Mouse (Mus musculus) stomach, embryonic 15.5 days (tissue): ENCODE results near the gene Kcnmb2. TPM values are rescaled to one million over a fixed set of nuclear protein-coding genes. Genes with fewer than 3 reads are reported as not detected.

Source experiments
- ATAC-seq: fragments of 200-750 bp; cut with Nextera tagmentation; 2 replicates; pipeline ENCODE4 v1.8.0; 2017; ENCODE audit warnings: low read depth, moderate number of reproducible peaks, moderate TSS enrichment; ENCODE audit not compliant: insufficient read depth, low FRiP score
- H3K27ac ChIP-seq: fragments of 300-500 bp; sonication (generic); 2 replicates; pipeline ENCODE4 v1.5.1; 2015; ENCODE audit warnings: mild to moderate bottlenecking, inconsistent platforms
- H3K27me3 ChIP-seq: fragments of 300-500 bp; sonication (generic); replicated peaks from 2 replicates; pipeline ENCODE4 v1.6.1; 2015; ENCODE audit warnings: inconsistent platforms
- H3K36me3 ChIP-seq: fragments of 300-500 bp; sonication (generic); 2 replicates; pipeline ENCODE4 v1.6.1; 2015; ENCODE audit warnings: inconsistent platforms
- H3K4me1 ChIP-seq: fragments of 300-500 bp; sonication (generic); 2 replicates; pipeline ENCODE4 v1.6.1; 2015; ENCODE audit warnings: inconsistent platforms
- H3K4me2 ChIP-seq: fragments of 300-500 bp; sonication (generic); 2 replicates; pipeline ENCODE4 v1.6.1; 2015; ENCODE audit warnings: mild to moderate bottlenecking, inconsistent platforms
- H3K4me3 ChIP-seq: fragments of 300-500 bp; sonication (generic); replicated peaks from 2 replicates; pipeline ENCODE4 v1.5.1; 2015; ENCODE audit warnings: inconsistent platforms
- H3K9ac ChIP-seq: fragments of 300-500 bp; sonication (generic); 2 replicates; pipeline ENCODE4 v1.6.1; 2015; ENCODE audit warnings: inconsistent platforms
- H3K9me3 ChIP-seq: fragments of 300-500 bp; sonication (generic); 2 replicates; pipeline ENCODE4 v1.6.1; 2016; ENCODE audit warnings: inconsistent platforms
- WGBS: fragments of 180-500 bp; shearing (Covaris S2); methylation state at CpG from one replicate; pipeline ENCODE4 v1.1.7; 2015; 5-methylcytosine and 5-hydroxymethylcytosine counted together
- polyA plus RNA-seq: library from polyadenylated mRNA; unstranded; fragments of >200 nt; fragmentation: Nextera tagmentation; extraction: Ambion mirVana; gene quantifications from 2 replicates; pipeline ENCODE4 v1.2.1, GENCODE M21; 2015

The Kcnmb2 gene
- polyA plus RNA-seq, 1 experiment from 2014 or later, result 1.8 TPM

GRCm38 (mm10) chr3:31941478-31941877 lies 39.2 kb downstream of the Kcnmb2 start:
- no peaks in the 10 kb centered on the region for H3K4me1 ChIP-seq
- H3K27me3 ChIP-seq, result no peaks in the 10 kb centered on the region
- H3K36me3 ChIP-seq, result no peaks in the 10 kb centered on the region
- H3K4me2 ChIP-seq, result no peak overlapping the region
- no peak overlapping the region for H3K4me3 ChIP-seq
- no peak overlapping the region for H3K9ac ChIP-seq
- H3K27ac ChIP-seq, result no peak overlapping the region
- no peaks in the 10 kb centered on the region for H3K9me3 ChIP-seq
- WGBS, result 19% methylated on average over 6 of the region's 6 CpGs
- ATAC-seq, result no peak

DNA sequence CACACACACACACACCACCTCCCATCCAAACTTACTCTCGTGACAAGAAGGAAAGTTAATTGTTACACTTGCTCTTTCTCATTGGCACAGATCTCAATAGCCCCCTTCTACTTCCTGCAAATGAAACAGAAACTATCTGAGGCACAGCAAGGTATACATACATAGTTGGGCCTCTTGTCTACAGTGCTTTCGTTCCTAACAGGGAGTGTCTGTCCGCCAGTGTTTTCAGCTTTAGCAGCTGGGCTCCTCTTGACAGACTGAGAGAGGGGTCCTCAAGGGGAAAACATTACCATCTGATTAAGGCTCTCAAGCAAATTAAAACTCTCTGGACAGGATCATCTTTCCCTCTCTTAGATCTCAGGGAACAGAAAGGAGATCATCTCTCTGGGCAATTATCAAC lies 51.9 kb downstream of the Kcnmb2 start:
- Histone ChIP-seq H3K27me3 (no peaks in the 10 kb centered on the region), H3K4me3 (no peak overlapping the region), H3K9ac (no peak overlapping the region), H3K36me3 (no peaks in the 10 kb centered on the region), H3K27ac (no peak overlapping the region), H3K4me2 (no peak overlapping the region), H3K4me1 (no peaks in the 10 kb centered on the region), H3K9me3 (no peaks in the 10 kb centered on the region)
- 43% methylated on average over 3 of the region's 3 CpGs for WGBS
- ATAC-seq, result no peak

DNA sequence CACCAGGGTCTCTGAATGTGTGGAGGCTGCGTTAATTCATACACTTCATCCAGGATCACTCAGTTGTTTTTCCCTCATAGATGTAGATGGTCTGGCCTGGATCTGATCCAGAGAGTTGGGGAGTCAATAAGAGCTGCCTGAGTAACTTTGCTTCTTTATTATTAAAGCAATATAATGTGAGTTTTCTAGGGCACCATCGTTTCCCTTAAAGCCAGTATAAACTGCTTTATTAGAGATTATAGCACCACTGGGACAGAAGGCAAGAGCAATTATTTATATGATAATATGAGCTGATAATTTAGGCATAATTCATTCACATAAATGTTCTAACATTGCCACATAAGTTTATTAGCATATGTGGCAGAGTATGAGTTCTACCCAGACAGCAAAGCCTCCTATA lies 52.7 kb downstream of the Kcnmb2 start:
- H3K36me3 ChIP-seq, result no peaks in the 10 kb centered on the region
- no peak overlapping the region for H3K9ac ChIP-seq
- H3K27me3 ChIP-seq, result no peaks in the 10 kb centered on the region
- no peaks in the 10 kb centered on the region for H3K4me1 ChIP-seq
- 86% methylated on average over 2 of the region's 2 CpGs for WGBS
- no peak for ATAC-seq
- no peak overlapping the region for H3K27ac ChIP-seq
- no peaks in the 10 kb centered on the region for H3K9me3 ChIP-seq
- H3K4me3 ChIP-seq, result no peak overlapping the region
- H3K4me2 ChIP-seq, result no peak overlapping the region

GRCm38 (mm10) chr3:31959821-31960220 lies 57.5 kb downstream of the Kcnmb2 start:
- Histone ChIP-seq H3K27ac (no peak overlapping the region), H3K9ac (no peak overlapping the region), H3K4me2 (no peak overlapping the region), H3K4me1 (no peaks in the 10 kb centered on the region), H3K4me3 (no peak overlapping the region), H3K36me3 (no peaks in the 10 kb centered on the region), H3K9me3 (no peaks in the 10 kb centered on the region), H3K27me3 (no peaks in the 10 kb centered on the region)
- WGBS, result 84% methylated on average over 5 of the region's 5 CpGs
- ATAC-seq, result no peak

DNA sequence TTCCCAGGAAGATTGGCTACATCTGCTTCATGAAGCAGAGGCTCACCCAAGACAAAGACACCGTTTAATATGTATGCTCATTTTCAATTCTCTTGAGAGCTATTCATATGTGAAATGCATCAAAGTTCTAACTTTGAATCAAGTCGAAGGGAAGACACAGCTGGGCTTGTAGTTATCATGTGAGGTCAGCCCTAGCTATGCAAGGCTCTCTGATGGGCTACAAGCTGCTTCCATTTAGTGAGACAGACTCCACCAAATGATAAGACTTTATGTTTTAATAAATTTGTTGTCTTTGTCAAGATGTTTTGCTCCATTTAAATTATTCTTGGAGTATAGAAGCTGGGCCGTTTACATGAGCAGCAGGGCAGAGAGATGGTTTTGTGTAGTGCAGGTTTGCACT lies 58.9 kb downstream of the Kcnmb2 start:
- no peak overlapping the region for H3K4me2 ChIP-seq
- H3K4me3 ChIP-seq, result no peak overlapping the region
- ATAC-seq, result no peak
- no peaks in the 10 kb centered on the region for H3K36me3 ChIP-seq
- H3K9me3 ChIP-seq, result no peaks in the 10 kb centered on the region
- no peak overlapping the region for H3K9ac ChIP-seq
- H3K27me3 ChIP-seq, result no peaks in the 10 kb centered on the region
- WGBS, result 73% methylated on average over 3 of the region's 3 CpGs
- no peak overlapping the region for H3K27ac ChIP-seq
- no peaks in the 10 kb centered on the region for H3K4me1 ChIP-seq

DNA sequence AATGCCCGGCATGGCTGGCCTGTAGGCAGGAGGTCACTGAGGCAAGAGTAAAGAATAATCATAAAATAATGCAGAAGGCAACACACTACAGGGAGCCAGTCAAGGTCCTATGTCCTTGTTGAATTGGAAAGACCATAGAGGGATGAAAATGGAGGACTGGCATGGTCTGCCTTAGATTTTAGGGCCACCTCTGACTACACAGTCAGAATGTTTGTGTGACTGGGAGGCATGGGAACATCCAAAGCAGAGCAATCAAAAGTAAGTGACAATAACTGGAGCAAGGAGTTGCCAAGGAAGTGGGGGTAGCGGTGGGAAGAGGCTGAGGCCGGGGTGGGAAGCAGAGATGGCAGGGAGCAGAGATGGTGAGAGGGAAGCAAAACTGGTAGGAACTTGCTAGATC lies 60.8 kb downstream of the Kcnmb2 start:
- H3K4me2 ChIP-seq, result no peak overlapping the region
- WGBS, result 92% methylated on average over 3 of the region's 3 CpGs
- no peaks in the 10 kb centered on the region for H3K9me3 ChIP-seq
- no peaks in the 10 kb centered on the region for H3K27me3 ChIP-seq
- H3K4me3 ChIP-seq, result no peak overlapping the region
- no peak overlapping the region for H3K27ac ChIP-seq
- ATAC-seq, result no peak
- no peaks in the 10 kb centered on the region for H3K4me1 ChIP-seq
- no peak overlapping the region for H3K9ac ChIP-seq
- no peaks in the 10 kb centered on the region for H3K36me3 ChIP-seq

GRCm38 (mm10) chr3:31979661-31980060 lies 77.4 kb downstream of the Kcnmb2 start:
- Histone ChIP-seq H3K4me3 (no peak overlapping the region), H3K27me3 (no peaks in the 10 kb centered on the region), H3K9ac (no peak overlapping the region), H3K27ac (no peak overlapping the region), H3K4me2 (no peak overlapping the region), H3K9me3 (no peaks in the 10 kb centered on the region), H3K36me3 (no peaks in the 10 kb centered on the region), H3K4me1 (no peaks in the 10 kb centered on the region)
- WGBS, result 29% methylated on average over 3 of the region's 3 CpGs
- ATAC-seq, result no peak

DNA sequence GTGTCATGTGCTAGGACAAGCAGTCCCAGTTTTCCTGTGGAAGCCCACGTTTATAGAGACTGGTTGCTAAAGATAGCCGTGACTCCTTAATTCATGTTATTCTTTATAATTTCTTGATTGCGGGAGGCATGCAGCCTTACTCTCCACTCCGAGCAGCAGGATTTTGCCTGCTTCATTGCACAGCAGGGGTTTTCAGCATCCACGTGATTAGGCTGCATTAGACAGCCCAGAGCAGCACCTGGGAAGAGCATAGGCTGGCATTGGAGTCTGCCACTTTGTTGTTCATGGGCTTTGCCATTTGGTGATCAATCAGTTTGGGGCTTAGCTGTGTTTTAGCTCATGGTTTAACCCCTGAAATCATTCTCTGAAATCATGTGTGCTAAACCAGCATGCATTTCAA lies 80.1 kb downstream of the Kcnmb2 start:
- no peaks in the 10 kb centered on the region for H3K27me3 ChIP-seq
- no peak overlapping the region for H3K4me2 ChIP-seq
- ATAC-seq, result no peak
- H3K36me3 ChIP-seq, result no peaks in the 10 kb centered on the region
- no peaks in the 10 kb centered on the region for H3K9me3 ChIP-seq
- H3K27ac ChIP-seq, result no peak overlapping the region
- no peak overlapping the region for H3K4me3 ChIP-seq
- no peaks in the 10 kb centered on the region for H3K4me1 ChIP-seq
- H3K9ac ChIP-seq, result no peak overlapping the region
- WGBS, result 60% methylated on average over 5 of the region's 5 CpGs

GRCm38 (mm10) chr3:31985103-31985502 lies 82.8 kb downstream of the Kcnmb2 start:
- no peak overlapping the region for H3K9ac ChIP-seq
- WGBS, result 80% methylated on average over 4 of the region's 4 CpGs
- no peak for ATAC-seq

DNA sequence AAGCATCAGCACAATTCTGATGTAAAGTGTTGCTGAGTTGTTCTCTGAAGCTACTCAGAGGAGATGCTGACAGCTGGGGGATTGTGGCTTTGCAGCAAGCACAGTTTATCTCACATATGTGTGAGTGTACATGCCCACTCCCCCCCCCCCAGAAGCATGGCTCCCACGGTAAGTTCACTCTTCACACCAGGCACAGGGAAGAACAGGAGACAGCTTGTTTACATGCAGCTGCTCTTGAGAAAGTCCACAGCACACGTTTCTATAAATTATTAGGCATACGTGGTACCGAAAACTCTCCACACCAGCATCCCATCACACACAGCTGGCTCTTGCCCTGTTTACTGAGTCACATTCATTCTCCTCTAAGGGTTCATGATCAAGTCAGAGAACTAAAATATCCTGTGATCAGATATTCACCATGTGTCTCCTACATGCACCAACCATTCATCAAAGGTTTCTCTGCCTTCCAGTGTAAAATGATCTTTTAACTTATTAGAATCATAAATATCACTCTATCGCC lies 89.3 kb downstream of the Kcnmb2 start:
- H3K36me3 ChIP-seq, result no peaks in the 10 kb centered on the region
- no peak overlapping the region for H3K9ac ChIP-seq
- no peak overlapping the region for H3K4me2 ChIP-seq
- no peaks in the 10 kb centered on the region for H3K4me1 ChIP-seq
- H3K27me3 ChIP-seq, result no peaks in the 10 kb centered on the region
- H3K9me3 ChIP-seq, result no peaks in the 10 kb centered on the region
- H3K4me3 ChIP-seq, result no peak overlapping the region
- WGBS, result 50% methylated on average over 5 of the region's 5 CpGs
- no peak for ATAC-seq
- H3K27ac ChIP-seq, result no peak overlapping the region

More at GRCm38 (mm10) chr3:31985103-31985502, 82.8 kb downstream of the Kcnmb2 start:
- Histone ChIP-seq H3K4me1 (no peaks in the 10 kb centered on the region), H3K27me3 (no peaks in the 10 kb centered on the region), H3K4me3 (no peak overlapping the region), H3K4me2 (no peak overlapping the region), H3K9me3 (no peaks in the 10 kb centered on the region), H3K36me3 (no peaks in the 10 kb centered on the region), H3K27ac (no peak overlapping the region)

GRCm38 (mm10) chr3:32011566-32011965 lies 109.3 kb downstream of the Kcnmb2 start:
- H3K4me2 ChIP-seq, result no peak overlapping the region

DNA sequence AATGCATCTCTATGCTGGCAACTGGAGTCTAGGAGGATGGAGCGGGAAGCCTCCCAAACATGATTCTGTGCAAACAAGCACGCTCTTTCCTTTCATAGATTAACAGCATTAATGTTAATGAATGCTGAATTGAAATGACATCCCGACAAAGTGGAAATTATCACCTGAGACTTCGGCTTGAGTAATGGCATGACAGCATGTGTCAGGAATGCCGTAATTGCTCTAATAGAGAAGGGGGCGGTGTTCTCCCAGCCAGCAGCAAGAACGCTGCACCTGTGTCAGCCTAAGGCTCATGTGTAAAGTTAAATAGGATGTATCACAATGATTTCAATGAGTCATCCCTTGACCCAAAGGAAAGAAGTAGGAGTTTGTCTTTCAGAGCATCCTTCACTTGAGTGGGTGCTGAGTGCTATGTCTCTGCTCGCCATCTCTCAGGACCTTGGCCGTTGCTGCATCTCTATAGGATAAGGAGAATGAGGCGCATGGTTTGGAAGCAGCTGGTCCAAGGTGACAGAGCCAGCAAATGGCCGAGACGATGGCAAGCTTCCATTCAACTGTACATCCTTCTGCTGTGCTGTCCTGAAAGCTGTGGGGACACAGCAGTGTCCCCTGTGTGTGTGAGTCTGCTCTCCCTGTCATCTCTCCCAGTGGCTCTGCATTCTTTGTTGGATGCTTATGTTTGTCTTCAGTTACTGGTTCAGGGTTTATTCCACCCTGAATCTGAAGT lies 110.1 kb downstream of the Kcnmb2 start:
- Histone ChIP-seq H3K4me3 (no peak overlapping the region), H3K4me1 (no peaks in the 10 kb centered on the region), H3K4me2 (no peak overlapping the region), H3K27ac (no peak overlapping the region), H3K9me3 (no peaks in the 10 kb centered on the region), H3K9ac (no peak overlapping the region), H3K27me3 (no peaks in the 10 kb centered on the region), H3K36me3 (no peaks in the 10 kb centered on the region)
- ATAC-seq, result no peak
- 78% methylated on average over 12 of the region's 12 CpGs for whole genome bisulfite sequencing

More at GRCm38 (mm10) chr3:32011566-32011965, 109.3 kb downstream of the Kcnmb2 start:
- no peak overlapping the region for H3K27ac ChIP-seq
- no peak overlapping the region for H3K9ac ChIP-seq
- no peak overlapping the region for H3K4me3 ChIP-seq
- no peak for ATAC-seq
- no peaks in the 10 kb centered on the region for H3K9me3 ChIP-seq
- no peaks in the 10 kb centered on the region for H3K4me1 ChIP-seq
- WGBS, result 79% methylated on average over 5 of the region's 5 CpGs
- no peaks in the 10 kb centered on the region for H3K36me3 ChIP-seq
- no peaks in the 10 kb centered on the region for H3K27me3 ChIP-seq

GRCm38 (mm10) chr3:32020981-32021380 lies 118.7 kb downstream of the Kcnmb2 start:
- no peaks in the 10 kb centered on the region for H3K9me3 ChIP-seq
- ATAC-seq, result no peak
- no peak overlapping the region for H3K27ac ChIP-seq
- H3K4me3 ChIP-seq, result no peak overlapping the region
- no peaks in the 10 kb centered on the region for H3K4me1 ChIP-seq
- whole genome bisulfite sequencing, result 87% methylated on average over 6 of the region's 6 CpGs
- no peaks in the 10 kb centered on the region for H3K27me3 ChIP-seq
- H3K9ac ChIP-seq, result no peak overlapping the region
- H3K36me3 ChIP-seq, result no peaks in the 10 kb centered on the region
- H3K4me2 ChIP-seq, result no peak overlapping the region
